Mouse (Mus musculus) ES-Bruce4 (cell line): ENCODE measurements around the gene H2-Ab1. TPM values are rescaled to one million over a fixed set of nuclear protein-coding genes. Genes with fewer than 3 reads are reported as not detected.
"Not testable (repeated sequence)": the region's sequence is repeated elsewhere in the genome, so short reads cannot be mapped to it uniquely, and the experiment has no call there.

Experiments
- H3K27ac ChIP-seq: 2 replicates; pipeline ENCODE4 v1.5.1; 2012; ENCODE audit warnings: low read length, inconsistent platforms; ENCODE audit not compliant: insufficient read depth
- H3K27me3 ChIP-seq: 2 replicates; pipeline ENCODE4 v1.6.1; 2012; ENCODE audit warnings: mild to moderate bottlenecking, low read length, inconsistent platforms; ENCODE audit not compliant: control insufficient read depth, poor library complexity, insufficient read depth, severe bottlenecking
- H3K36me3 ChIP-seq: 2 replicates; pipeline ENCODE4 v1.6.1; 2012; ENCODE audit warnings: inconsistent platforms, mild to moderate bottlenecking, low read length, moderate library complexity; ENCODE audit not compliant: control insufficient read depth, poor library complexity, insufficient read depth, severe bottlenecking
- H3K4me1 ChIP-seq: one replicate; pipeline ENCODE4 v1.8.1; 2011; ENCODE audit warnings: low read length; ENCODE audit not compliant: control insufficient read depth, insufficient read depth
- H3K4me3 ChIP-seq: 2 replicates; pipeline ENCODE4 v1.5.1; 2011; ENCODE audit warnings: low read depth, mild to moderate bottlenecking, low read length
- H3K9ac ChIP-seq: 2 replicates; pipeline ENCODE4 v1.6.1; 2012; ENCODE audit warnings: low read depth, mild to moderate bottlenecking, inconsistent platforms; ENCODE audit not compliant: poor library complexity, severe bottlenecking
- H3K9me3 ChIP-seq: replicated peaks from 2 replicates; pipeline ENCODE4 v1.6.1; 2012; ENCODE audit warnings: mild to moderate bottlenecking, low read length, inconsistent platforms; ENCODE audit not compliant: control insufficient read depth, poor library complexity, insufficient read depth, severe bottlenecking
- CTCF ChIP-seq: IDR thresholded peaks from one replicate; pipeline ENCODE4 v1.8.1; 2011; ENCODE audit warnings: low read depth, low read length
- EP300 ChIP-seq: IDR thresholded peaks from 2 replicates; pipeline ENCODE4 v1.6.1; 2011; ENCODE audit warnings: low read depth, low read length; ENCODE audit not compliant: insufficient read depth
- POLR2A ChIP-seq: IDR thresholded peaks from one replicate; pipeline ENCODE4 v1.8.1; 2011; ENCODE audit warnings: low read length; ENCODE audit not compliant: insufficient read depth
- polyA plus RNA-seq: library from polyadenylated mRNA; stranded (reverse); fragments of >200 nt; gene quantifications from 2 replicates; pipeline ENCODE4 v1.2.4, GENCODE M21; 2011; ENCODE audit warnings: low read depth; ENCODE audit not compliant: missing spikeins, insufficient read depth, insufficient read length

H2-Ab1 gene
- polyA plus RNA-seq, 1 experiment = 2.4 TPM

DNA sequence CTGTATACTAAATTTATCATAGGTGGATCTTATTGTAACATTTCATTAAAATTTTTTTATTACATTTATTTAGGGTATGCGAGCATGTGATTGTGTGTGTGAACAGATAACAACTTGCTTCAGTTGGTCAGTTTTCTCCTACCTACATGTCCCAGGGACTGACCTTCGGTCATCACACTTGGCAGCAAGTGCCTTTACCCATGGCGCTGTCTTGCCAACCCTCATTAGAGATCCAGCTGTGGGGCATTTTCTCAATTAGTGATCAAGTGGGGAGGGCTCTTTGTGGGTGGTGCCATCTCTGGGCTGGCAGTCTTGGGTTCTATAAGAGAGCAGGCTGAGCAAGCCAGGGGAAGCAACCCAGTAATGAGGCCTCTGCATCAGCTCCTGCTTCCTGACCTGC lies 32.7 kb upstream of the H2-Ab1 start:
- no peak overlapping the region for H3K27ac ChIP-seq
- H3K9me3 ChIP-seq = peaks cover 22% of the 10 kb centered on the region
- TF ChIP-seq CTCF (no peak), EP300 (no peak), POLR2A (no peak)
- H3K9ac ChIP-seq = no peak overlapping the region
- no peaks in the 10 kb centered on the region for H3K36me3 ChIP-seq
- H3K4me1 ChIP-seq = no peaks in the 10 kb centered on the region
- no peak overlapping the region for H3K4me3 ChIP-seq
- no peaks in the 10 kb centered on the region for H3K27me3 ChIP-seq

DNA sequence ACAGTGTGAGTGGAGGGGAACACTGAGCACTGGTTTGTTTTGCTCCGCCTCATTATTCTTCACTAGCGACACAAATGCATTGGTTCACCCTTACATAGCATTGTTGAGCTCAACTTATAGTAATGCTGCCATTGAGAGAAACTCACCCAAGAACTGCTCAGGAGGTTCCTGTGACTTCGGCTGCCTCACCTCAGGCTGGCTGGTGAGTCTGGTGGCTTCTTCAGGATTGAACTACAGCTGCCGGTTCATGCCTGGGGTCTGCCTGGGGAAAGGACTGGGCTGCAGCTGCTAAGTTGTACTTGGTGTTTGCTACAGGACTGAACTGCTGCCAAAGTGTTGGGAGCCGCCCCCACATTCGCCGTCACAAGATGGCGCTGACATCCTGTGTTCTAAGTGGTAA lies 32.1 kb upstream of the H2-Ab1 start:
- H3K9ac ChIP-seq = no peak overlapping the region
- no peak overlapping the region for H3K27ac ChIP-seq
- no peaks in the 10 kb centered on the region for H3K4me1 ChIP-seq
- no peak for TF ChIP-seq POLR2A
- TF ChIP-seq CTCF = no peak
- TF ChIP-seq EP300 = no peak
- H3K4me3 ChIP-seq = no peak overlapping the region
- H3K27me3 ChIP-seq = no peaks in the 10 kb centered on the region
- no peaks in the 10 kb centered on the region for H3K36me3 ChIP-seq
- peaks cover 24% of the 10 kb centered on the region for H3K9me3 ChIP-seq

GRCm38 (mm10) chr17:34225911-34226310 lies 31.6 kb upstream of the H2-Ab1 start:
- not testable (repeated sequence) for H3K27ac ChIP-seq, H3K4me3 ChIP-seq, H3K9ac ChIP-seq, H3K27me3 ChIP-seq, H3K36me3 ChIP-seq, H3K4me1 ChIP-seq
- peaks cover 24% of the 10 kb centered on the region for H3K9me3 ChIP-seq

DNA sequence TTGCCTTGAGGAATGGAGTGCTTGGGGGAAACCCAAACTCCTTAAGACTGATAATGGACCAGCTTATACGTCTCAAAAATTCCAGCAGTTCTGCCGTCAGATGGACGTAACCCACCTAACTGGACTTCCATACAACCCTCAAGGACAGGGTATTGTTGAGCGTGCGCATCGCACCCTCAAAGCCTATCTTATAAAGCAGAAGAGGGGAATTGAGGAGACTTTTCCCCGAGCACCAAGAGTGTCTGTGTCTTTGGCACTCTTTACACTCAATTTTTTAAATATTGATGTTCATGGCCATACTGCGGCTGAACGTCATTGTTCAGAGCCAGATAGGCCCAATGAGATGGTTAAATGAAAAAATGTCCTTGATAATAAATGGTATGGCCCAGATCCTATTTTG lies 26.5 kb upstream of the H2-Ab1 start:
- H3K27ac ChIP-seq, H3K27me3 ChIP-seq, H3K36me3 ChIP-seq, H3K9ac ChIP-seq, H3K4me1 ChIP-seq, H3K4me3 ChIP-seq: not testable (repeated sequence)
- H3K9me3 ChIP-seq = peaks cover 23% of the 10 kb centered on the region

DNA sequence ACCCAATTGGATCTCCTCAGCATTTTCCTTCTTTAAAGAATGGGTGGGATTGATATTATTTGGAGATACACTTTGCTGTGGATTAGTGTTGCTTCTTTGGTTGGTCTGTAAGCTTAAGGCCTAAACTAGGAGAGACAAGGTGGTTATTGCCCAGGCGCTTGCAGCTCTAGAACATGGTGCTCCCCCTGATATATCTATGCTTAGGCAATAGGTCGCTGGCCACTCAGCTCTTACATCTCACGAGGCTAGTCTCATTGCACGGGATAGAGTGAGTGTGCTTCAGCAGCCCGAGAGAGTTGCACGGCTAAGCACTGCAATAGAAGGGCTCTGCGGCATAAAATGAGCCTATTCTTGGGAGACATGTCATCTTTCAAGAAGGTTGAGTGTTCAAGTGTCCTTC lies 25.5 kb upstream of the H2-Ab1 start:
- H3K4me1 ChIP-seq, H3K36me3 ChIP-seq, H3K27ac ChIP-seq, H3K9ac ChIP-seq, H3K27me3 ChIP-seq, H3K4me3 ChIP-seq: not testable (repeated sequence)
- peaks cover 23% of the 10 kb centered on the region for H3K9me3 ChIP-seq

DNA sequence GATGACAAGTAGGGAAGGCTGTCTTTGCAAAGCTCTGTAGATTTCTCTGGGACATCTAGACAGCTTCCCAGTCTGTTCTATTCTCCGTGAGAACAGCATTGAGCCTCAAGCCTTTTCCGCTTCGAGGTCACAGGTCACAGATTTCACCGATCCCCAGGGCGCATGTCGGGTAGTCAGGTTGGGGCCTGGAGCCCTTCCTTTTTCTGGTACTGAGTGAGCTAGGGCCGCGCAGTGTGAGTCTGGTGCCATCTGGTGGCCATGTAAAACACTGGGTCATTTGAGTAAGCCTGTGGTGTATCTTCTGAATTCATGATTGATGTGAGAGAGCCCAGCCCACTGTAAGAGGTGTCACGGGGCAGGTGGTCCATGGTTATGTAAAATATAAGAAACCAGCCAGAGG lies 22.6 kb upstream of the H2-Ab1 start:
- Histone ChIP-seq H3K4me3 (no peak overlapping the region), H3K36me3 (no peaks in the 10 kb centered on the region), H3K9me3 (peaks cover 20% of the 10 kb centered on the region), H3K27me3 (no peaks in the 10 kb centered on the region), H3K4me1 (no peaks in the 10 kb centered on the region), H3K27ac (no peak overlapping the region), H3K9ac (no peak overlapping the region)
- TF ChIP-seq EP300 (no peak), CTCF (peak; percentile 68)

DNA sequence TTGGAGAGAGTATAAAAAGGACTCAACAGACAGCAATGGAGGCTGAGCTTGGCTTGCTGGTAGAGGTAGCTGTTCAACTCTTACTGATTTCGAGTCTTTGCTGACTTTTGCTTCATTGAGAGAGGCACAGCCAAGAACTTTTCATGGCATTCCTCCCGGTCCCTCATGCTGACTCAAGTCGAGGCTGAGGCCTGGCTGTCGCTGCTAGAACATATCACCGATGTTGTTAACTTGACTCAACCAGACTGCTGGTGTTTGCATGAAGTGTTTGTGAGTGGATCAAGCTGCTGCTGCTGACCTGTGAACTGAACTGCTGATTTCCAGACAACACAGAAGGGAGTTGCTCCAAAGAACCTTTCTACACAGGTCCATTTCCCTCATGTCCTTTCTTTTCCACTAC lies 20.8 kb upstream of the H2-Ab1 start:
- no peaks in the 10 kb centered on the region for H3K27me3 ChIP-seq
- no peaks in the 10 kb centered on the region for H3K4me1 ChIP-seq
- TF ChIP-seq CTCF (no peak), EP300 (no peak), POLR2A (no peak)
- H3K9me3 ChIP-seq = peaks cover 18% of the 10 kb centered on the region
- no peak overlapping the region for H3K4me3 ChIP-seq
- H3K27ac ChIP-seq = no peak overlapping the region
- H3K36me3 ChIP-seq = no peaks in the 10 kb centered on the region
- no peak overlapping the region for H3K9ac ChIP-seq
